Mouse (Mus musculus): ENCODE data around the gene Ing5. TPM values are rescaled to one million over a fixed set of nuclear protein-coding genes. Genes with fewer than 3 reads are reported as not detected.

The Ing5 gene
- total and polyA plus RNA-seq, 3 experiments = 13.7 to 18.7 (median 16.2) TPM

DNA sequence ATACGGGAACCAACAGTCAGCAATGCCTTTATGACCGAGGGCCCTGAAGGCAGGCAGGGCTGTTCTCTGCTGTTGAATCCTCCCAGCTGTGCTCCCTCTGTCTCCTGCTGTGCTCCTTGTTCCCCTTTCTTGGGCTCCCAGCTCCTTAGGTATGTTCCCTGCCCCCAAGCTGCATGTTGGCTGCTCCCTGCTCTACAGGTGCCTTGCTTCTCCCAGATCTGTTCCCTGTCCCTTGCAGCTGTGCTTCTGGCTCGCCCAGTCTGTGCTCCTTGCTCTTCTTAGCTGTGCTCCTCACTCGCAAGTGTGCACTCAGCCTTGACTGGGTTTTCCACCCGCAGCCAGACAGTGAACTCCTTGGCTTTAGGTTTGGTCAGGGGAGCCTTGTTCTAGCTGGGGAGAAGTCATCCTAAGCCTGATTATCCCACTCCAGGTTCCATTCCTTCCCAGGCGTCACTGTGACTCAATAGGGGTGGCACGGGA, 30.9 kb downstream of the Ing5 start:
- no peaks in the 10 kb centered on the region for H3K27me3 ChIP-seq (replicated peaks)
- H3K9me3 ChIP-seq (replicated peaks; ENCODE audit: low read length) = no peaks in the 10 kb centered on the region
- no peak overlapping the region for H3K4me2 ChIP-seq (ENCODE audit: insufficient read depth, low read depth, poor library complexity, severe bottlenecking)
- no peak for DNase-seq (ENCODE audit: extremely low read depth)
- peaks cover 16 to 43% of the 10 kb centered on the region in 2 experiments for H3K36me3 ChIP-seq (replicated peaks in 1 of 2; ENCODE audit: control insufficient read depth in 1 of 2, insufficient read depth in 1 of 2, low read length in 1 of 2)
- H3K27ac ChIP-seq (ENCODE audit: insufficient read depth, low read depth) = no peak overlapping the region
- H3K4me1 ChIP-seq (ENCODE audit: control insufficient read depth in 1 of 2, insufficient read depth in 2 of 2) = peaks cover 0 to 6% of the 10 kb centered on the region in 2 experiments; a peak in 2 of 4 replicates
- H3K4me3 ChIP-seq (replicated peaks in 1 of 3; ENCODE audit: low read depth in 2 of 3, low read length in 2 of 3, poor library complexity in 1 of 3) = no peak overlapping the region
- in situ Hi-C loops (cut with MboI; ENCODE audit: low pct_ligation_motif_present, low pct_unique_long_range_greater_than_20kb, low sequenced_read_pairs) (no loop called here), dilution Hi-C loops (cut with MboI; ENCODE audit: extremely low pct_ligation_motif_present, extremely low pct_unique_long_range_greater_than_20kb, low sequenced_read_pairs) (no loop called here)
- no peak for TF ChIP-seq MXI1 (IDR thresholded peaks at IDR 0.05; ENCODE audit: low read depth, low read length)
- H3K9ac ChIP-seq (ENCODE audit: insufficient read depth, low read depth) = no peak overlapping the region
- H3K79me2 ChIP-seq (replicated peaks; ENCODE audit: control insufficient read depth, extremely low read depth, insufficient read depth, poor library complexity, severe bottlenecking) = no peaks in the 10 kb centered on the region

DNA sequence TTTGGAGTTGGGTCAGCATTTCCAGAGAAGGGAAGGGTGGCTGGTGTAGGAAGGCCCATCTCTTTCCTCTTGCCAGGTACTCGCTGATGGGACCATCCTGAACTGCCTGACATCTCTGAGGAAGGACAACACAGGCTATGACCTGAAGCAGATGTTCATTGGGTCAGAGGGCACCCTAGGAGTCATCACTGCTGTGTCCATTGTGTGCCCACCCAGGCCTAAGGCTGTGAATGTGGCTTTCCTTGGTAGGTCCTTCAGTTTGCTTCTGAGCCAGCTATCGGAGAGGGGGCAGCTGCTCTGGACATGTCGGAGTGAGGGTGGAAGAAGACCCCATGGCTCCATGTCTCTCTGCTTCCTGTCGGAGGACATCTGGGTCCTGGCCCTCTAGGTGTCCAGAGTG, 31.4 kb downstream of the Ing5 start:
- no peak for DNase-seq (ENCODE audit: extremely low read depth)
- TF ChIP-seq UBTF (IDR thresholded peaks at IDR 0.05; ENCODE audit: low read depth, low read length) (no peak), USF2 (conservative IDR thresholded peaks at IDR 0.05; ENCODE audit: low read depth, low read length) (no peak), MYC (IDR thresholded peaks at IDR 0.05; ENCODE audit: low read depth, low read length) (no peak), SIN3A (IDR thresholded peaks at IDR 0.05; ENCODE audit: low read length) (no peak), SMC3 (IDR thresholded peaks at IDR 0.05; ENCODE audit: low read depth, low read length) (no peak), GABPA (IDR thresholded peaks at IDR 0.05; ENCODE audit: insufficient replicate concordance, low read depth, low read length) (no peak), TCF12 (IDR thresholded peaks at IDR 0.05; ENCODE audit: low read depth, low read length) (no peak), MAX (IDR thresholded peaks at IDR 0.05; ENCODE audit: low read length) (no peak), E2F4 (IDR thresholded peaks at IDR 0.05; ENCODE audit: insufficient replicate concordance, low read depth, low read length) (no peak), ZKSCAN1 (IDR thresholded peaks at IDR 0.05; ENCODE audit: borderline replicate concordance, low read depth, low read length) (no peak), EP300 (IDR thresholded peaks at IDR 0.05; ENCODE audit: low read length) (no peak), JUN (IDR thresholded peaks at IDR 0.05; ENCODE audit: insufficient read depth, low read depth, low read length) (no peak), MXI1 (IDR thresholded peaks at IDR 0.05; ENCODE audit: low read depth, low read length) (no peak), ETS1 (conservative IDR thresholded peaks at IDR 0.05; ENCODE audit: low read depth, low read length) (no peak), ELF1 (IDR thresholded peaks at IDR 0.05; ENCODE audit: low read depth, low read length) (no peak), ZMIZ1 (IDR thresholded peaks at IDR 0.05; ENCODE audit: low read depth, low read length) (no peak), PAX5 (IDR thresholded peaks at IDR 0.05; ENCODE audit: low read length) (no peak), BHLHE40 (IDR thresholded peaks at IDR 0.05; ENCODE audit: low read depth, low read length) (no peak), POLR2A (IDR thresholded peaks at IDR 0.05; ENCODE audit: low read depth, low read length) (no peak), IRF4 (IDR thresholded peaks at IDR 0.05; ENCODE audit: low read depth, low read length) (no peak)
- Histone ChIP-seq H3K9me3 (replicated peaks; ENCODE audit: low read length) (no peaks in the 10 kb centered on the region), H3K4me2 (ENCODE audit: insufficient read depth, low read depth, poor library complexity, severe bottlenecking) (peak overlapping the region; percentile 7; the same call in 1 of the 2 replicates), H3K79me2 (replicated peaks; ENCODE audit: control insufficient read depth, extremely low read depth, insufficient read depth, poor library complexity, severe bottlenecking) (no peaks in the 10 kb centered on the region), H3K4me1 (ENCODE audit: control insufficient read depth in 1 of 2, insufficient read depth in 2 of 2) (peaks cover 0 to 6% of the 10 kb centered on the region in 2 experiments; a peak in 2 of 4 replicates), H3K27me3 (replicated peaks) (no peaks in the 10 kb centered on the region), H3K36me3 (replicated peaks in 1 of 2; ENCODE audit: control insufficient read depth in 1 of 2, insufficient read depth in 1 of 2, low read length in 1 of 2) (peaks cover 16 to 40% of the 10 kb centered on the region in 2 experiments), H3K4me3 (replicated peaks in 1 of 3; ENCODE audit: low read depth in 2 of 3, low read length in 2 of 3, poor library complexity in 1 of 3) (no peak overlapping the region), H3K9ac (ENCODE audit: insufficient read depth, low read depth) (no peak overlapping the region), H3K27ac (ENCODE audit: insufficient read depth, low read depth) (no peak overlapping the region)
- in situ Hi-C loops (cut with MboI; ENCODE audit: low pct_ligation_motif_present, low pct_unique_long_range_greater_than_20kb, low sequenced_read_pairs) = no loop called here
- dilution Hi-C loops (cut with MboI; ENCODE audit: extremely low pct_ligation_motif_present, extremely low pct_unique_long_range_greater_than_20kb, low sequenced_read_pairs) = no loop called here

Measured in CH12.LX (cell line).